Mouse (Mus musculus) thymus, adult 2 months (tissue): ENCODE results near the gene Tbx21. TPM values are rescaled to one million over a fixed set of nuclear protein-coding genes. Genes with fewer than 3 reads are reported as not detected.

Experiments
- DNase-seq: peaks from one replicate; pipeline ENCODE4 v3.0.0; 2021
- H3K27ac ChIP-seq: fragments of 200-500 bp; 2 replicates; pipeline ENCODE4 v1.5.1; 2012; ENCODE audit warnings: low read length, control low read depth; ENCODE audit not compliant: control insufficient read depth, insufficient read depth
- H3K27me3 ChIP-seq: fragments of 200-500 bp; 2 replicates; pipeline ENCODE4 v1.6.1; 2012; ENCODE audit warnings: mild to moderate bottlenecking, low read length, moderate library complexity, mixed read lengths; ENCODE audit not compliant: control insufficient read depth, insufficient read depth
- H3K36me3 ChIP-seq: fragments of 200-500 bp; 2 replicates; pipeline ENCODE4 v1.6.1; 2012; ENCODE audit warnings: mild to moderate bottlenecking, low read length, moderate library complexity; ENCODE audit not compliant: control insufficient read depth, insufficient read depth
- H3K4me1 ChIP-seq: fragments of 200-500 bp; replicated peaks from 2 replicates; pipeline ENCODE4 v1.6.1; 2012; ENCODE audit warnings: low read length; ENCODE audit not compliant: control insufficient read depth, insufficient read depth
- H3K4me3 ChIP-seq: fragments of 200-500 bp; 2 replicates; pipeline ENCODE4 v1.5.1; 2012; ENCODE audit warnings: mild to moderate bottlenecking, low read length, control low read depth, moderate library complexity; ENCODE audit not compliant: control insufficient read depth, insufficient read depth
- CTCF ChIP-seq: fragments of 200-500 bp; IDR thresholded peaks from 2 replicates; pipeline ENCODE4 v1.5.1; 2012; ENCODE audit warnings: mild to moderate bottlenecking, control low read depth, low read length, moderate library complexity, borderline replicate concordance; ENCODE audit not compliant: control insufficient read depth, poor library complexity, insufficient read depth; ENCODE audit errors: extremely low read depth
- POLR2A ChIP-seq: fragments of 200-500 bp; IDR thresholded peaks from 2 replicates; pipeline ENCODE4 v1.6.1; 2012; ENCODE audit warnings: mild to moderate bottlenecking, low read length, control low read depth, moderate library complexity; ENCODE audit not compliant: control insufficient read depth, poor library complexity, insufficient read depth; ENCODE audit errors: extremely low read depth
- WGBS: fragments of 180-500 bp; shearing (Covaris S2); methylation state at CpG from one replicate; pipeline ENCODE4 v1.1.7; 2018; 5-methylcytosine and 5-hydroxymethylcytosine counted together
- polyA plus RNA-seq: library from polyadenylated mRNA; depleted of rRNA; stranded (reverse); fragments of >200 nt; gene quantifications from 2 replicates; pipeline ENCODE4 v1.2.3, GENCODE M21; 2012

Tbx21 gene
- polyA plus RNA-seq, 1 experiment, result 4.0 TPM

- Histone ChIP-seq H3K36me3 (no peaks in the 10 kb centered on the region), H3K27ac (no peak overlapping the region), H3K4me1 (no peaks in the 10 kb centered on the region), H3K4me3 (no peak overlapping the region), H3K27me3 (peaks cover 3% of the 10 kb centered on the region; the same call in 1 of the 2 replicates)
- 75% methylated on average over 9 of the region's 9 CpGs for WGBS
- no peak for DNase-seq
- no peak for TF ChIP-seq POLR2A
- no peak for TF ChIP-seq CTCF
Observed at GRCm38 (mm10) chr11:97080291-97080690, 34.8 kb downstream of the Tbx21 start.

DNA sequence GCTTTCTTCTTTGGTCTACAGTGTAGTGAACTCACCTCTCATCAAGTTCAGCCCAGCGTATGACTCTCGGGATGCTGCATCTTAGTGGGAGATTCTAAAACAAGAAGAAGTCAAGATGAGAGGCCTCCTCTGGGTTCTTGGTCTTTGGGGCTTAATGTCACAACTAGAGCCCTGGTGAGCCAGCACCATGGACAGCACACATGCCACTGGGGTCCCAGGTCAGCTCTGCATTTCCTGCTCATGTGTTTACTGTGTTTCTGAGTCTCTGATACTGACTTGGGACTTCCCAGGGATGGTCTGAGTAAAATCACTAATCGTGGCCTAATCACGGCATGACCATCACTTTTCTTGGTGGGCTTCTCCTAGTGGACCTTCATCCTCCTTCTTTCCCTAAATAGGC lies 36.4 kb downstream of the Tbx21 start:
- peaks cover 3% of the 10 kb centered on the region; the same call in 1 of the 2 replicates for H3K27me3 ChIP-seq
- no peaks in the 10 kb centered on the region for H3K4me1 ChIP-seq
- H3K4me3 ChIP-seq, result no peak overlapping the region
- no peak overlapping the region for H3K27ac ChIP-seq
- TF ChIP-seq POLR2A (no peak), CTCF (no peak)
- 73% methylated on average over 4 of the region's 4 CpGs for WGBS
- H3K36me3 ChIP-seq, result no peaks in the 10 kb centered on the region
- DNase-seq, result no peak

DNA sequence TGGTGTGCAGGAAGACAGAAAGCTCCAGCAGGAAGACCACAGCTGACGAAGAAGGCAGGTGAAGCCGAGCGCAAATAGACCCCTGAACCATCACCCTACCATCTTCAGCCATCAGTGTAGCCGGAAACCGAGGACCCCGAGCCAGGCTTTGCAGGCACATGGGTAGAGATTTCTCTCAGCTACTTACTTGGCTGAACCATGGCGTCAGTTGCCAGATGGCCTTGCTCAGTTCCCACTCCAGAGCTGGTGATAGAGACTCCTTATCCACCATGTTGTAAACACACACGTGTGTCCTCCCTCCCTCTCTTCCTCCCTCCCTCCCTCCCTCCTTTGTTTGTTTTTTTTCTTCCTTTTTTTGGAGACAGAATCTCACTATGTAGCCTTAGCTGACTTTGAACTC lies 40.9 kb downstream of the Tbx21 start:
- DNase-seq, result no peak
- H3K4me3 ChIP-seq, result no peak overlapping the region
- no peaks in the 10 kb centered on the region for H3K36me3 ChIP-seq
- H3K4me1 ChIP-seq, result no peaks in the 10 kb centered on the region
- H3K27me3 ChIP-seq, result no peaks in the 10 kb centered on the region
- TF ChIP-seq CTCF, result no peak
- TF ChIP-seq POLR2A, result no peak
- H3K27ac ChIP-seq, result no peak overlapping the region
- WGBS, result 73% methylated on average over 8 of the region's 8 CpGs

DNA sequence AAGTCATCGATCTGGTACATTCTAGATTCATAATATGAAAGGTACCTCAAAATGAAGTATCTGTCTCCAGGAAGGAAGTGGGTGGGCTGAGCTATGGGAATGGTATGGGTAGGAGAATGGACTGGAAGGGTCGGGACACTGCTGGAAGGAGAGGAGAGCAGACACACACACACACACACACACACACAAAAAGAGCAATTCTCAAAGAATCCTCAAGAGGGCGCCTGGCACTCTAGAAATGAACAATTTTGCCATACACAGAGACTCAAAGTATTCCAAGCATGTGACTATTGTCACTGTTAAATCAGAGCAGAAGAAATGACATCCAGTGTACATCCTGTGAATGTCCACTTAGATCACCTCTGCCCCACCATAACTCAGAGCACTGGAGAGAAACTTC lies 42.6 kb downstream of the Tbx21 start:
- Histone ChIP-seq H3K4me3 (no peak overlapping the region), H3K27me3 (no peaks in the 10 kb centered on the region), H3K36me3 (peaks cover 7% of the 10 kb centered on the region), H3K27ac (no peak overlapping the region), H3K4me1 (no peaks in the 10 kb centered on the region)
- 32% methylated on average over 3 of the region's 3 CpGs for WGBS
- no peak for TF ChIP-seq CTCF
- no peak for TF ChIP-seq POLR2A
- peak; percentile 26 for DNase-seq

GRCm38 (mm10) chr11:97071129-97071528 lies 44.0 kb downstream of the Tbx21 start:
- no peak for DNase-seq
- WGBS, result 62% methylated on average over 1 of the region's 1 CpGs
- Histone ChIP-seq H3K36me3 (peaks cover 15% of the 10 kb centered on the region), H3K4me3 (no peak overlapping the region), H3K4me1 (no peaks in the 10 kb centered on the region), H3K27me3 (no peaks in the 10 kb centered on the region), H3K27ac (no peak overlapping the region)
- no peak for TF ChIP-seq CTCF
- no peak for TF ChIP-seq POLR2A

DNA sequence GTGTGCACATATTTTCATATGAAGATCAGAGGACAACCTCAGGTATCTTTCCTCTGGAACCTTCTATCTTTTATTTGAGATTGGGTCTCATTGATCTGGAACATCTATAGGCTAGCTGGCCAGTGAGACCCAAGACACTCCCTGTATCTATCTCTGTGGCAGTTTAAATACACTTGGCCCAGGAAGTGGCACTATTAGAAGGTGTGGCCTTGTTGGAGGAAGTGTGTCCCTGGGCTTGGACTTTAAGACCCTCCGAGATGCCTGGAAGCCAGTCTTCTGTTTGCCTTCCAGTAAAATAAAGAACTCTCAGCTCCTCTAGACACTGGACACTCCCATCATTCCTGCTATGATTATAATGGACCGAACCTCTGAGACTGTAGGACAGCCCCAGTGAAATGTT lies 45.4 kb downstream of the Tbx21 start:
- DNase-seq, result no peak
- Histone ChIP-seq H3K4me1 (no peaks in the 10 kb centered on the region), H3K27ac (no peak overlapping the region), H3K4me3 (no peak overlapping the region), H3K27me3 (no peaks in the 10 kb centered on the region), H3K36me3 (peaks cover 15% of the 10 kb centered on the region)
- TF ChIP-seq POLR2A, result no peak
- no peak for TF ChIP-seq CTCF
- WGBS, result 92% methylated on average over 2 of the region's 2 CpGs

- H3K36me3 ChIP-seq, result peaks cover 15% of the 10 kb centered on the region
- WGBS, result 100% methylated on average over 1 of the region's 1 CpGs
- no peaks in the 10 kb centered on the region for H3K4me1 ChIP-seq
- H3K27me3 ChIP-seq, result no peaks in the 10 kb centered on the region
- no peak for TF ChIP-seq CTCF
- H3K4me3 ChIP-seq, result no peak overlapping the region
- H3K27ac ChIP-seq, result no peak overlapping the region
- DNase-seq, result no peak
Observed at GRCm38 (mm10) chr11:97069333-97069732, 45.8 kb downstream of the Tbx21 start.
